Mouse (Mus musculus) stomach, postnatal 0 days (tissue): Measurements from ENCODE around the gene Ifitm10.

ENCODE experiments used
- CTCF ChIP-seq: IDR thresholded peaks from 2 replicates; pipeline ENCODE4 v1.5.1; 2016; ENCODE audit warnings: antibody characterized with exemption, low read depth, mild to moderate bottlenecking, moderate library complexity
- EP300 ChIP-seq: optimal IDR thresholded peaks from 2 replicates; pipeline ENCODE3; 2016; ENCODE audit warnings: antibody characterized with exemption

GRCm38 (mm10) chr7:142408686-142409085, 35.1 kb upstream of the Ifitm10 start:
- no peak for TF ChIP-seq CTCF
- TF ChIP-seq EP300 = no peak
